Mouse (Mus musculus) megakaryocyte, embryonic 14.5 days (primary cell): ENCODE measurements around the gene Chrm2.

Experiments used
- FLI1 ChIP-seq: IDR thresholded peaks from 2 replicates; pipeline ENCODE4 v1.6.1; 2012; ENCODE audit warnings: low read length, inconsistent platforms, mixed read lengths
- GATA1 ChIP-seq: IDR thresholded peaks from 3 replicates; pipeline ENCODE4 v1.6.1; 2012; ENCODE audit warnings: mixed read lengths, low read length, inconsistent platforms, borderline replicate concordance

DNA sequence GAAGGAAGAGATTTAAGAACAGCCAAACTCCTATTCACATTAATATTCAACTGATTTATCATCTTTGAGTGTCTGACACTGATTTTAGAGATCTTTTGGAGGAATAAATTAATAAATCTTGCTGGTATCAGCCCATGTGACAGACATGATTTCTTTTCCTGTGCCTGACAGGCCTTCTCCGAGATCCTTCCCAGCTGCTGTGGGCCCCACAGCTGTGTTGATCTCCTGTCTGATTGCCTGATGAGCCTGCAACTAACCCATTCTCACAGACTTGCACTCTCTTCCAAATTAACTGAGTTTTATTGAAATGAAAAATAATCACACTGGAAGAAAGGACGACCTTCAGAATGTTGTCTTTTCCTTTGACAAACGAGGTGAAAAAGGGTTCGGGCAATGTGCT lies 140.6 kb downstream of the Chrm2 start:
- TF ChIP-seq FLI1, result no peak
- TF ChIP-seq GATA1, result no peak
